Mouse (Mus musculus): ENCODE measurements at regions not wholly inside any gene's neighbourhood (a gene's known extent, or its start where the extent isn't known, plus 50 kb on each side); places are given as distances from the start of the nearest gene placed in this dataset.
A peak's percentile ranks its signal among the peaks of the same experiment; 100 is the strongest.

- no peaks in the 10 kb centered on the region for H3K4me1 ChIP-seq (ENCODE audit: insufficient read depth, low read depth, low read length)
- no peaks in the 10 kb centered on the region for H3K36me3 ChIP-seq (ENCODE audit: insufficient read depth, low read length)
- H3K27ac ChIP-seq (ENCODE audit: low read length) = no peak overlapping the region
- WGBS = 67% methylated on average over 4 of the region's 4 CpGs
- H3K27me3 ChIP-seq (replicated peaks; ENCODE audit: insufficient read depth, low read length) = no peaks in the 10 kb centered on the region
- no peak overlapping the region for H3K9ac ChIP-seq (replicated peaks; ENCODE audit: low read depth)
- peak; percentile 80 for ATAC-seq
- no peak overlapping the region for H3K4me2 ChIP-seq (replicated peaks; ENCODE audit: low read depth, low read length)
- H3K9me3 ChIP-seq (ENCODE audit: low read length) = no peaks in the 10 kb centered on the region
- no peak overlapping the region for H3K4me3 ChIP-seq (ENCODE audit: low read depth, low read length)
- peak; percentile 58 for DNase-seq (ENCODE audit: low spot score)
- TF ChIP-seq EP300 (IDR thresholded peaks at IDR 0.05) (no peak), CTCF (IDR thresholded peaks at IDR 0.05) (peak; percentile 34)
These were observed 194.6 kb upstream of the Map3k7 start for GRCm38 (mm10) chr4:31769325-31769724.

GRCm38 (mm10) chr4:31786284-31786683, 177.6 kb upstream of the Map3k7 start:
- no peak overlapping the region for H3K9ac ChIP-seq (replicated peaks; ENCODE audit: low read depth)
- H3K4me1 ChIP-seq (ENCODE audit: insufficient read depth, low read depth, low read length) = no peaks in the 10 kb centered on the region
- H3K27ac ChIP-seq (ENCODE audit: low read length) = no peak overlapping the region
- DNase-seq (ENCODE audit: low spot score) (no peak), ATAC-seq (no peak)
- H3K36me3 ChIP-seq (ENCODE audit: insufficient read depth, low read length) = no peaks in the 10 kb centered on the region
- H3K9me3 ChIP-seq (ENCODE audit: low read length) = no peaks in the 10 kb centered on the region
- no peaks in the 10 kb centered on the region for H3K27me3 ChIP-seq (replicated peaks; ENCODE audit: insufficient read depth, low read length)
- TF ChIP-seq EP300 (IDR thresholded peaks at IDR 0.05) = no peak
- TF ChIP-seq CTCF (IDR thresholded peaks at IDR 0.05) = peak; percentile 42
- WGBS = 72% methylated on average over 1 of the region's 1 CpGs
- H3K4me3 ChIP-seq (ENCODE audit: low read depth, low read length) = no peak overlapping the region
- H3K4me2 ChIP-seq (replicated peaks; ENCODE audit: low read depth, low read length) = no peak overlapping the region

- H3K9me3 ChIP-seq (ENCODE audit: low read length) = no peaks in the 10 kb centered on the region
- no peak overlapping the region for H3K4me2 ChIP-seq (replicated peaks; ENCODE audit: low read depth, low read length)
- H3K4me1 ChIP-seq (ENCODE audit: insufficient read depth, low read depth, low read length) = no peaks in the 10 kb centered on the region
- H3K4me3 ChIP-seq (ENCODE audit: low read depth, low read length) = no peak overlapping the region
- no peak overlapping the region for H3K27ac ChIP-seq (ENCODE audit: low read length)
- no peaks in the 10 kb centered on the region for H3K36me3 ChIP-seq (ENCODE audit: insufficient read depth, low read length)
- H3K27me3 ChIP-seq (replicated peaks; ENCODE audit: insufficient read depth, low read length) = no peaks in the 10 kb centered on the region
- no peak for DNase-seq (ENCODE audit: low spot score)
- TF ChIP-seq CTCF (IDR thresholded peaks at IDR 0.05) (no peak), EP300 (IDR thresholded peaks at IDR 0.05) (no peak)
- H3K9ac ChIP-seq (replicated peaks; ENCODE audit: low read depth) = no peak overlapping the region
- WGBS = 89% methylated on average over 3 of the region's 3 CpGs
- ATAC-seq = no peak
These were observed 146.2 kb upstream of the Map3k7 start for GRCm38 (mm10) chr4:31817574-31818240.

- Histone ChIP-seq H3K9ac (replicated peaks; ENCODE audit: low read depth) (no peak overlapping the region), H3K27me3 (replicated peaks; ENCODE audit: insufficient read depth, low read length) (no peaks in the 10 kb centered on the region), H3K9me3 (ENCODE audit: low read length) (no peaks in the 10 kb centered on the region), H3K27ac (ENCODE audit: low read length) (no peak overlapping the region), H3K4me3 (ENCODE audit: low read depth, low read length) (no peak overlapping the region), H3K36me3 (ENCODE audit: insufficient read depth, low read length) (no peaks in the 10 kb centered on the region), H3K4me1 (ENCODE audit: insufficient read depth, low read depth, low read length) (no peaks in the 10 kb centered on the region), H3K4me2 (replicated peaks; ENCODE audit: low read depth, low read length) (no peak overlapping the region)
- WGBS = 57% methylated on average over 18 of the region's 18 CpGs
- no peak for ATAC-seq
- no peak for DNase-seq (ENCODE audit: low spot score)
- no peak for TF ChIP-seq CTCF (IDR thresholded peaks at IDR 0.05)
These were observed 144.2 kb upstream of the Map3k7 start for GRCm38 (mm10) chr4:31819521-31820259.

- ATAC-seq (no peak), DNase-seq (ENCODE audit: low spot score) (peak; percentile 28)
- Histone ChIP-seq H3K27ac (ENCODE audit: low read length) (no peak overlapping the region), H3K4me3 (ENCODE audit: low read depth, low read length) (peak overlapping the region; percentile 27), H3K36me3 (ENCODE audit: insufficient read depth, low read length) (no peaks in the 10 kb centered on the region), H3K9ac (replicated peaks; ENCODE audit: low read depth) (0 out of 2 replicates have a peak overlapping the region, but pooled peaks have one; percentile 3), H3K27me3 (replicated peaks; ENCODE audit: insufficient read depth, low read length) (no peaks in the 10 kb centered on the region), H3K4me1 (ENCODE audit: insufficient read depth, low read depth, low read length) (no peaks in the 10 kb centered on the region), H3K4me2 (replicated peaks; ENCODE audit: low read depth, low read length) (peak overlapping the region; percentile 58), H3K9me3 (ENCODE audit: low read length) (no peaks in the 10 kb centered on the region)
- 27% methylated on average over 19 of the region's 19 CpGs for WGBS
- TF ChIP-seq EP300 (IDR thresholded peaks at IDR 0.05) = no peak
- TF ChIP-seq CTCF (IDR thresholded peaks at IDR 0.05) = no peak
These were observed 140.1 kb upstream of the Map3k7 start for GRCm38 (mm10) chr4:31823574-31824348.

Measured in lung, postnatal 0 days (tissue).